Mouse (Mus musculus): ENCODE results near the gene Tfap2c. TPM values are rescaled to one million over a fixed set of nuclear protein-coding genes. Genes with fewer than 3 reads are reported as not detected.

The Tfap2c gene
- polyA plus RNA-seq, 1 experiment = not detected

GRCm38 (mm10) chr2:172594326-172594725 is 44.9 kb downstream of the Tfap2c start:
- no peaks in the 10 kb centered on the region for H3K36me3 ChIP-seq (ENCODE audit: control insufficient read depth, insufficient read depth, low read length)
- 69% methylated on average over 7 of the region's 7 CpGs for WGBS
- no peak overlapping the region for H3K4me3 ChIP-seq (ENCODE audit: low read depth, low read length)
- no peak overlapping the region for H3K27ac ChIP-seq (ENCODE audit: insufficient read depth, low read depth, low read length)
- no peaks in the 10 kb centered on the region for H3K27me3 ChIP-seq (ENCODE audit: control insufficient read depth, insufficient read depth, low read length)
- H3K4me1 ChIP-seq (ENCODE audit: control insufficient read depth, insufficient read depth, insufficient read length, low read length) = no peaks in the 10 kb centered on the region
- no peak for TF ChIP-seq CTCF (IDR thresholded peaks at IDR 0.05; ENCODE audit: extremely low read depth, insufficient read length, insufficient replicate concordance, low read depth, low read length)
- no peak for TF ChIP-seq POLR2A (IDR thresholded peaks at IDR 0.05; ENCODE audit: low read depth, low read length)

GRCm38 (mm10) chr2:172597056-172597455 is 47.7 kb downstream of the Tfap2c start:
- Histone ChIP-seq H3K4me3 (ENCODE audit: low read depth, low read length) (no peak overlapping the region), H3K36me3 (ENCODE audit: control insufficient read depth, insufficient read depth, low read length) (no peaks in the 10 kb centered on the region), H3K27me3 (ENCODE audit: control insufficient read depth, insufficient read depth, low read length) (no peaks in the 10 kb centered on the region), H3K4me1 (ENCODE audit: control insufficient read depth, insufficient read depth, insufficient read length, low read length) (no peaks in the 10 kb centered on the region), H3K27ac (ENCODE audit: insufficient read depth, low read depth, low read length) (no peak overlapping the region)
- TF ChIP-seq CTCF (IDR thresholded peaks at IDR 0.05; ENCODE audit: extremely low read depth, insufficient read length, insufficient replicate concordance, low read depth, low read length) = no peak
- no peak for TF ChIP-seq POLR2A (IDR thresholded peaks at IDR 0.05; ENCODE audit: low read depth, low read length)
- WGBS = 80% methylated on average over 7 of the region's 7 CpGs

- Histone ChIP-seq H3K27me3 (ENCODE audit: control insufficient read depth, insufficient read depth, low read length) (no peaks in the 10 kb centered on the region), H3K4me3 (ENCODE audit: low read depth, low read length) (no peak overlapping the region), H3K4me1 (ENCODE audit: control insufficient read depth, insufficient read depth, insufficient read length, low read length) (no peaks in the 10 kb centered on the region), H3K27ac (ENCODE audit: insufficient read depth, low read depth, low read length) (no peak overlapping the region), H3K36me3 (ENCODE audit: control insufficient read depth, insufficient read depth, low read length) (no peaks in the 10 kb centered on the region)
- WGBS = 63% methylated on average over 9 of the region's 9 CpGs
- no peak for TF ChIP-seq CTCF (IDR thresholded peaks at IDR 0.05; ENCODE audit: extremely low read depth, insufficient read length, insufficient replicate concordance, low read depth, low read length)
- TF ChIP-seq POLR2A (IDR thresholded peaks at IDR 0.05; ENCODE audit: low read depth, low read length) = no peak
Observed at GRCm38 (mm10) chr2:172597881-172598280, 48.5 kb downstream of the Tfap2c start.

GRCm38 (mm10) chr2:172604625-172605024 is 55.2 kb downstream of the Tfap2c start:
- H3K4me3 ChIP-seq (ENCODE audit: low read depth, low read length) = no peak overlapping the region
- H3K27me3 ChIP-seq (ENCODE audit: control insufficient read depth, insufficient read depth, low read length) = no peaks in the 10 kb centered on the region
- H3K4me1 ChIP-seq (ENCODE audit: control insufficient read depth, insufficient read depth, insufficient read length, low read length) = no peaks in the 10 kb centered on the region
- no peaks in the 10 kb centered on the region for H3K36me3 ChIP-seq (ENCODE audit: control insufficient read depth, insufficient read depth, low read length)
- 80% methylated on average over 3 of the region's 3 CpGs for WGBS
- TF ChIP-seq POLR2A (IDR thresholded peaks at IDR 0.05; ENCODE audit: low read depth, low read length) (no peak), CTCF (IDR thresholded peaks at IDR 0.05; ENCODE audit: extremely low read depth, insufficient read length, insufficient replicate concordance, low read depth, low read length) (no peak)
- H3K27ac ChIP-seq (ENCODE audit: insufficient read depth, low read depth, low read length) = no peak overlapping the region

- WGBS = 50% methylated on average over 7 of the region's 7 CpGs
- Histone ChIP-seq H3K4me1 (ENCODE audit: control insufficient read depth, insufficient read depth, insufficient read length, low read length) (no peaks in the 10 kb centered on the region), H3K36me3 (ENCODE audit: control insufficient read depth, insufficient read depth, low read length) (no peaks in the 10 kb centered on the region), H3K4me3 (ENCODE audit: low read depth, low read length) (no peak overlapping the region), H3K27ac (ENCODE audit: insufficient read depth, low read depth, low read length) (no peak overlapping the region), H3K27me3 (ENCODE audit: control insufficient read depth, insufficient read depth, low read length) (no peaks in the 10 kb centered on the region)
- TF ChIP-seq POLR2A (IDR thresholded peaks at IDR 0.05; ENCODE audit: low read depth, low read length) (no peak), CTCF (IDR thresholded peaks at IDR 0.05; ENCODE audit: extremely low read depth, insufficient read length, insufficient replicate concordance, low read depth, low read length) (no peak)
Observed at GRCm38 (mm10) chr2:172605642-172606041, 56.2 kb downstream of the Tfap2c start.

- Histone ChIP-seq H3K4me3 (ENCODE audit: low read depth, low read length) (no peak overlapping the region), H3K36me3 (ENCODE audit: control insufficient read depth, insufficient read depth, low read length) (no peaks in the 10 kb centered on the region), H3K4me1 (ENCODE audit: control insufficient read depth, insufficient read depth, insufficient read length, low read length) (no peaks in the 10 kb centered on the region), H3K27ac (ENCODE audit: insufficient read depth, low read depth, low read length) (no peak overlapping the region), H3K27me3 (ENCODE audit: control insufficient read depth, insufficient read depth, low read length) (no peaks in the 10 kb centered on the region)
- TF ChIP-seq POLR2A (IDR thresholded peaks at IDR 0.05; ENCODE audit: low read depth, low read length) = no peak
- TF ChIP-seq CTCF (IDR thresholded peaks at IDR 0.05; ENCODE audit: extremely low read depth, insufficient read length, insufficient replicate concordance, low read depth, low read length) = no peak
- 72% methylated on average over 11 of the region's 11 CpGs for WGBS
Observed at GRCm38 (mm10) chr2:172607710-172608109, 58.3 kb downstream of the Tfap2c start.

Other genes starting within 250 kb of the Tfap2c start
- gene Fam210b, start 204.0 kb upstream of the Tfap2c start, polyA plus RNA-seq (2012; rRNA removed) = 16.8 and 22.7 TPM in 2 replicates
- gene Aurka, start 179.1 kb upstream of the Tfap2c start, polyA plus RNA-seq (2012; rRNA removed) = 4.4 and 9.9 TPM in 2 replicates
- gene Cstf1, start 178.9 kb upstream of the Tfap2c start, polyA plus RNA-seq (2012; rRNA removed) = 12.2 and 20.9 TPM in 2 replicates
- gene Cass4, start 155.8 kb upstream of the Tfap2c start, polyA plus RNA-seq (2012; rRNA removed) = 0.37 and 0.61 TPM in 2 replicates
- gene Rtf2, start 109.0 kb upstream of the Tfap2c start, polyA plus RNA-seq (2012; rRNA removed) = 16.2 and 35.9 TPM in 2 replicates
- not detected in 2 replicates for gene Gcnt7, start 91.0 kb upstream of the Tfap2c start, polyA plus RNA-seq (2012; rRNA removed)
- gene Fam209, start 77.1 kb upstream of the Tfap2c start, polyA plus RNA-seq (2012; rRNA removed) = not detected in 2 replicates

All from small intestine, adult 2 months (tissue).